Mouse (Mus musculus) frontal cortex, adult 2 months (tissue): ENCODE measurements around the gene Mesp2. TPM values are rescaled to one million over a fixed set of nuclear protein-coding genes. Genes with fewer than 3 reads are reported as not detected.
A peak's percentile ranks its signal among the peaks of the same experiment; 100 is the strongest.
"Not testable (repeated sequence)": the region's sequence is repeated elsewhere in the genome, so short reads cannot be mapped to it uniquely, and the experiment has no call there.

Source experiments
- DNase-seq, 2 experiments: peaks; one replicate each; pipeline ENCODE4 v3.0.0; 2022; ENCODE audit warnings: low spot score in 1 of 2; ENCODE audit errors: extremely low spot score in 1 of 2
- polyA plus RNA-seq: library from polyadenylated mRNA; depleted of rRNA; stranded (reverse); fragments of >200 nt; gene quantifications from 2 replicates; pipeline ENCODE4 v1.2.3, GENCODE M21; 2012; rRNA removed

Mesp2 gene
- 0.78 and 0.88 TPM in 2 replicates for polyA plus RNA-seq

- DNase-seq, result peak; percentile 8 to 77
Measured at GRCm38 (mm10) chr7:79810611-79811506, at the start of gene Mesp2. Gene Mesp2, plus strand, starts transcription at chr7:79810727.

GRCm38 (mm10) chr7:79761124-79761876 is 49.2 kb upstream of the Mesp2 start:
- no peak for DNase-seq

GRCm38 (mm10) chr7:79762106-79762505 is 48.4 kb upstream of the Mesp2 start:
- DNase-seq, result no peak

GRCm38 (mm10) chr7:79765991-79766390 is 44.5 kb upstream of the Mesp2 start:
- no peak for DNase-seq

- DNase-seq, result no peak
Measured at GRCm38 (mm10) chr7:79769664-79770063, 40.9 kb upstream of the Mesp2 start.

GRCm38 (mm10) chr7:79771561-79772512 is 38.7 kb upstream of the Mesp2 start:
- peak; percentile 19 to 61 for DNase-seq

- DNase-seq, result peak; percentile 45 to 89
Measured at GRCm38 (mm10) chr7:79780647-79781626, 29.6 kb upstream of the Mesp2 start.

GRCm38 (mm10) chr7:79781826-79782515 is 28.6 kb upstream of the Mesp2 start:
- no peak for DNase-seq

- DNase-seq, result no peak
Measured at GRCm38 (mm10) chr7:79782516-79782855, 28.0 kb upstream of the Mesp2 start.

- peak; percentile 31 to 89 for DNase-seq
Measured at GRCm38 (mm10) chr7:79786295-79786694, 24.2 kb upstream of the Mesp2 start.

GRCm38 (mm10) chr7:79789812-79790211 is 20.7 kb upstream of the Mesp2 start:
- not testable (repeated sequence) for DNase-seq

- DNase-seq, result peak in 1 of 2 experiments; percentile 12
Measured at GRCm38 (mm10) chr7:79792635-79793421, 17.7 kb upstream of the Mesp2 start.

- no peak for DNase-seq
Measured at GRCm38 (mm10) chr7:79793688-79794087, 16.8 kb upstream of the Mesp2 start, which contains the start of gene Mesp1. Gene Mesp1, minus strand, starts transcription at chr7:79793788.

- no peak for DNase-seq
Measured at GRCm38 (mm10) chr7:79798606-79799005, 11.9 kb upstream of the Mesp2 start.

- peak; percentile 33 to 94 for DNase-seq
Measured at GRCm38 (mm10) chr7:79799048-79799447, 11.5 kb upstream of the Mesp2 start.

GRCm38 (mm10) chr7:79799506-79799905 is 11.0 kb upstream of the Mesp2 start:
- no peak for DNase-seq

- no peak for DNase-seq
Measured at GRCm38 (mm10) chr7:79800336-79800735, 10.2 kb upstream of the Mesp2 start.

GRCm38 (mm10) chr7:79801391-79801790 is 9.1 kb upstream of the Mesp2 start:
- no peak for DNase-seq
